Comparison of ENCODE assay signal across 9 mouse cellular contexts in the genomic region with DNA sequence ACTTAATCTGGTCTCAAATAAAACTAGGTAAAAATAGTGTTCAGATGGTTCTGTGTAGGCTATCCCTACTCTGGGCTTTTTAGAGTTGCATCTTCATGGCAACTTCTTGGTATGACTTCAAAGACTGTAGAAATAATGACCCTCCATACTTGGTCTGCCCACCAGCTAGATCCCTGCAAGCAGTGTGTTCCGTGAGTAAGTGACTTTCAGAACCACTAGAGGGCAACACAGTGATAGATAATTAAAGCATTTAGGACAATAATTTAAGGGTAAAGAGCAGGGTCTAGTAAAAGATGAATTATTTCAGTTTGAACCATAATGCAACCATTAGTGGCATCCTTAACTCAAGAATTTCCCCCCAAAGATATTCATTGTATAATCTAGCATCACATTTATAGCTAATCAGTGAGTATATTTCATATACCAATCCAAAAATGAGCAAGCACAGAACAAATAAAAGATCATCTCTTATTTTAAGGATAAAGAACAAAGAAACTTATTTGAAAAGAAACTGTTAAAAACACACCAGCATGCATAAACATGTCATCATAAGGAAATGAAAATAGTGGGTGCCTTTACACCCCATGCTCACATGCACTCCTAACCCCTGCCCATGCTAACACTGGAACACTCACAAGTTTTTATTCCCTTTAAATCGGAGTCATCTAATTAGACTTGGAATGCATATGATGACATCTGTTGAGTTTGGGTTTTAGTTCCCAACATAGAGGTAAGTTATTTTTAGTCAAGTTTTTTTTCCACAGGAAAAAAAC. TPM values are rescaled to one million over a fixed set of nuclear protein-coding genes. Genes with fewer than 3 reads are reported as not detected.
DNase-seq lines count a peak whose midpoint lies in the region; ATAC-seq and TF ChIP-seq lines count a peak whose summit lies in the region.
"Had no signal": no experiment of that assay in that cellular context is flagged by ENCODE, and none has a peak within 500 bp of the region (broad histone marks: within the 10 kb centered on the region; RNA-seq: fewer than 3 reads in every experiment).

No protein-coding gene starts in this region.

- no peak overlapping the region for H3K4me3 ChIP-seq in hindbrain, embryonic 11.5 days (ENCODE audit: low read depth, low read length)
- H3K4me3 ChIP-seq in hindbrain, embryonic 16.5 days (ENCODE audit: low read length), result no peak overlapping the region
- no peak overlapping the region for H3K4me3 ChIP-seq in G1E (ENCODE audit: low read depth, low read length)
- H3K4me3 ChIP-seq in forebrain, embryonic 14.5 days (ENCODE audit: low read depth, low read length), result no peak overlapping the region
- H3K4me3 ChIP-seq: limb, embryonic 13.5 days had no signal

- H3K36me3 ChIP-seq in hindbrain, embryonic 11.5 days (ENCODE audit: control insufficient read depth, insufficient read depth, low read length), result no peaks in the 10 kb centered on the region
- 0 out of 2 replicates have a peak, but pooled peaks cover 2% of the 10 kb centered on the region for H3K36me3 ChIP-seq in hindbrain, embryonic 16.5 days (ENCODE audit: control insufficient read depth, insufficient read depth, low read length)
- peaks cover 26% of the 10 kb centered on the region for H3K36me3 ChIP-seq in G1E (replicated peaks)
- H3K36me3 ChIP-seq in forebrain, embryonic 14.5 days (ENCODE audit: control insufficient read depth, insufficient read depth, low read length), result peaks cover 20% of the 10 kb centered on the region

- intact Hi-C loops in heart, postnatal 10 days (cut with DNase I), result loop anchor here (1.0 to 5.0 kb wide), 4 partner anchors 129 to 388 kb away; a partner anchor contains a TSS

- TF ChIP-seq CTCF in G1E (IDR thresholded peaks at IDR 0.05; ENCODE audit: low read depth, low read length), result 0 out of 2 replicates have a peak, but pooled peaks have one; percentile 4

- H3K27me3 ChIP-seq in hindbrain, embryonic 11.5 days (ENCODE audit: control insufficient read depth, insufficient read depth, low read length), result no peaks in the 10 kb centered on the region
- no peaks in the 10 kb centered on the region for H3K27me3 ChIP-seq in hindbrain, embryonic 16.5 days (replicated peaks; ENCODE audit: control insufficient read depth, insufficient read depth, low read length)
- H3K27me3 ChIP-seq in G1E (ENCODE audit: insufficient read depth, low read length), result no peaks in the 10 kb centered on the region
- no peaks in the 10 kb centered on the region for H3K27me3 ChIP-seq in forebrain, embryonic 14.5 days (replicated peaks; ENCODE audit: control insufficient read depth, insufficient read depth, low read length)
- H3K27me3 ChIP-seq: limb, embryonic 13.5 days had no signal

- H3K9me3 ChIP-seq in hindbrain, embryonic 11.5 days (ENCODE audit: control insufficient read depth, low read length), result no peaks in the 10 kb centered on the region
- no peaks in the 10 kb centered on the region for H3K9me3 ChIP-seq in hindbrain, embryonic 16.5 days (ENCODE audit: control insufficient read depth, low read length)
- no peaks in the 10 kb centered on the region for H3K9me3 ChIP-seq in G1E (replicated peaks)
- no peaks in the 10 kb centered on the region for H3K9me3 ChIP-seq in forebrain, embryonic 14.5 days (replicated peaks; ENCODE audit: control insufficient read depth, low read length)
- H3K9me3 ChIP-seq: limb, embryonic 13.5 days had no signal

- no peak for ATAC-seq in hindbrain, embryonic 11.5 days (ENCODE audit: low FRiP score)
- no peak for ATAC-seq in hindbrain, embryonic 16.5 days
- ATAC-seq in G1E (ENCODE audit: extremely low read depth, insufficient number of reproducible peaks, low FRiP score, poor library complexity, severe bottlenecking), result no peak
- peak; percentile 67; the same call in 1 of the 2 replicates for ATAC-seq in forebrain, embryonic 14.5 days

- no peak overlapping the region for H3K27ac ChIP-seq in hindbrain, embryonic 11.5 days (ENCODE audit: low read depth, low read length)
- H3K27ac ChIP-seq in hindbrain, embryonic 16.5 days (ENCODE audit: low read depth, low read length), result no peak overlapping the region
- no peak overlapping the region for H3K27ac ChIP-seq in forebrain, embryonic 14.5 days (ENCODE audit: low read depth, low read length)
- H3K27ac ChIP-seq: limb, embryonic 13.5 days had no signal

- peak; percentile 39 for DNase-seq in hindbrain, embryonic 11.5 days (ENCODE audit: low spot score)
- peak; percentile 66 for DNase-seq in 3T3-L1 (ENCODE audit: low read depth, low spot score)
- DNase-seq in G1E (ENCODE audit: low spot score), result no peak
- DNase-seq in forebrain, embryonic 14.5 days (ENCODE audit: low spot score), result peak; percentile 77
- no peak for DNase-seq in adrenal gland, adult 2 months
- no peak for DNase-seq in yolk sac, embryonic 10.5 days (ENCODE audit: low spot score)
- no peak for DNase-seq in heart, postnatal 10 days

- no peak overlapping the region for H3K4me2 ChIP-seq in hindbrain, embryonic 11.5 days (replicated peaks; ENCODE audit: low read depth, low read length)
- H3K4me2 ChIP-seq in hindbrain, embryonic 16.5 days (ENCODE audit: low read length), result no peak overlapping the region
- H3K4me2 ChIP-seq in forebrain, embryonic 14.5 days (ENCODE audit: low read length), result no peak overlapping the region
- H3K4me2 ChIP-seq: limb, embryonic 13.5 days had no signal

- H3K4me1 ChIP-seq in hindbrain, embryonic 11.5 days (replicated peaks; ENCODE audit: control insufficient read depth, insufficient read depth, low read length), result no peaks in the 10 kb centered on the region
- H3K4me1 ChIP-seq in hindbrain, embryonic 16.5 days (ENCODE audit: control insufficient read depth, insufficient read depth, low read depth, low read length), result no peaks in the 10 kb centered on the region
- no peaks in the 10 kb centered on the region for H3K4me1 ChIP-seq in G1E (ENCODE audit: insufficient read depth, low read depth, low read length)
- H3K4me1 ChIP-seq in forebrain, embryonic 14.5 days (ENCODE audit: control insufficient read depth, insufficient read depth, low read length), result no peaks in the 10 kb centered on the region

- no peak overlapping the region for H3K9ac ChIP-seq in hindbrain, embryonic 11.5 days (ENCODE audit: low read depth, low read length)
- H3K9ac ChIP-seq in hindbrain, embryonic 16.5 days (ENCODE audit: low read depth, low read length), result no peak overlapping the region
- no peak overlapping the region for H3K9ac ChIP-seq in forebrain, embryonic 14.5 days (ENCODE audit: low read length)
- H3K9ac ChIP-seq: limb, embryonic 13.5 days had no signal

- WGBS in hindbrain, embryonic 11.5 days, result 68% methylated on average over 2 of the region's 2 CpGs
- 50% methylated on average over 2 of the region's 2 CpGs for WGBS in hindbrain, embryonic 16.5 days
- WGBS in forebrain, embryonic 14.5 days, result 52% methylated on average over 2 of the region's 2 CpGs

RNA-seq across cellular contexts. Expression of a gene that starts 21.0 kb away (rescaled TPM):
- polyA plus RNA-seq in hindbrain, embryonic 11.5 days (2014; fragmentation: Nextera tagmentation; extraction: Ambion mirVana), result 11.0 and 14.3 TPM in 2 replicates
- polyA plus RNA-seq in hindbrain, embryonic 16.5 days (2015; fragmentation: Nextera tagmentation; extraction: Ambion mirVana), result 37.5 and 41.2 TPM in 2 replicates
- total RNA-seq in G1E (2014; fragmentation: Nextera tagmentation), result 1.2 and 2.1 TPM in 2 replicates
- total RNA-seq in G1E (2017), result 1.9 TPM in 2 replicates
- polyA plus RNA-seq in G1E (2012), result 1.2 and 1.5 TPM in 2 replicates
- polyA plus RNA-seq in forebrain, embryonic 14.5 days (2014; fragmentation: Nextera tagmentation; extraction: Ambion mirVana), result 26.6 and 26.9 TPM in 2 replicates
- 1 to 10 TPM; 9.1 to 9.7 TPM for total RNA-seq in adrenal gland, adult 2 months (2021)
- 6.8 and 8.0 TPM in 2 replicates for polyA plus RNA-seq in adrenal gland, adult 2 months (2012; rRNA removed)
- total RNA-seq in heart, postnatal 10 days (2021), result 10 to 100 TPM; 15.5 to 17.7 TPM

Comparison
In these comparisons a context has a peak if more than half of its experiments do, and no peak if none do; other contexts are left out.
1. DNase-seq: peak in hindbrain, embryonic 11.5 days (single experiment), 3T3-L1 (single experiment) and forebrain, embryonic 14.5 days (single experiment); none in G1E (single experiment), adrenal gland, adult 2 months (single experiment), yolk sac, embryonic 10.5 days (single experiment) and heart, postnatal 10 days (0 of 2).